Mouse (Mus musculus) heart, embryonic 14.5 days (tissue): ENCODE data around the gene Eps8. TPM values are rescaled to one million over a fixed set of nuclear protein-coding genes. Genes with fewer than 3 reads are reported as not detected.

Experiments
- ATAC-seq: fragments of 200-750 bp; cut with Nextera tagmentation; 2 replicates; pipeline ENCODE4 v1.8.0; 2017; ENCODE audit warnings: low read depth, moderate TSS enrichment; ENCODE audit not compliant: insufficient number of reproducible peaks, insufficient read depth, low FRiP score
- H3K27ac ChIP-seq, 2 experiments: fragments of 200-500 bp in 1 of 2; fragments of 300-500 bp in 1 of 2; sonication (generic) in 1 of 2; replicated peaks in 1 of 2; 2 replicates each; pipeline ENCODE4 v1.5.1; 2012 to 2014; ENCODE audit warnings: low read depth in 2 of 2, low read length in 2 of 2, control low read depth in 1 of 2, mild to moderate bottlenecking in 1 of 2, mixed read lengths in 1 of 2; ENCODE audit not compliant: control insufficient read depth in 1 of 2, insufficient read depth in 1 of 2
- H3K27me3 ChIP-seq: fragments of 300-500 bp; sonication (generic); 2 replicates; pipeline ENCODE4 v1.6.1; 2014; ENCODE audit warnings: mild to moderate bottlenecking, low read length, control low read depth; ENCODE audit not compliant: control insufficient read depth, insufficient read depth
- H3K36me3 ChIP-seq: fragments of 300-500 bp; sonication (generic); 2 replicates; pipeline ENCODE4 v1.6.1; 2014; ENCODE audit warnings: mild to moderate bottlenecking, control low read depth, low read length, mixed read lengths; ENCODE audit not compliant: control insufficient read depth, insufficient read depth
- H3K4me1 ChIP-seq, 2 experiments: fragments of 200-500 bp in 1 of 2; fragments of 300-500 bp in 1 of 2; sonication (generic) in 1 of 2; 2 replicates each; pipeline ENCODE4 v1.6.1; 2012 to 2014; ENCODE audit warnings: low read length in 2 of 2, control low read depth in 1 of 2, mixed read lengths in 1 of 2; ENCODE audit not compliant: control insufficient read depth in 2 of 2, insufficient read depth in 2 of 2
- H3K4me2 ChIP-seq: fragments of 300-500 bp; sonication (generic); 2 replicates; pipeline ENCODE4 v1.6.1; 2014; ENCODE audit warnings: mild to moderate bottlenecking, low read length
- H3K4me3 ChIP-seq, 2 experiments: fragments of 200-500 bp in 1 of 2; fragments of 300-500 bp in 1 of 2; sonication (generic) in 1 of 2; 2 replicates each; pipeline ENCODE4 v1.5.1; 2012 to 2014; ENCODE audit warnings: low read length in 2 of 2, mild to moderate bottlenecking in 2 of 2, control low read depth in 1 of 2, low read depth in 1 of 2, moderate library complexity in 1 of 2; ENCODE audit not compliant: control insufficient read depth in 1 of 2, insufficient read depth in 1 of 2
- H3K9ac ChIP-seq: fragments of 300-500 bp; sonication (generic); 2 replicates; pipeline ENCODE4 v1.6.1; 2014; ENCODE audit warnings: mild to moderate bottlenecking, low read length
- H3K9me3 ChIP-seq: fragments of 300-500 bp; sonication (generic); 2 replicates; pipeline ENCODE4 v1.6.1; 2016; ENCODE audit warnings: low read length, control low read depth; ENCODE audit not compliant: control insufficient read depth
- WGBS: fragments of 180-500 bp; shearing (Covaris S2); extraction: QIAGEN DNeasy Blood & Tissue Kit; methylation state at CpG from one replicate; pipeline ENCODE4 v1.1.7; 2014; 5-methylcytosine and 5-hydroxymethylcytosine counted together
- polyA plus RNA-seq: library from polyadenylated mRNA; unstranded; fragments of >200 nt; fragmentation: Nextera tagmentation; extraction: Ambion mirVana; gene quantifications from 2 replicates; pipeline ENCODE4 v1.2.1, GENCODE M21; 2014

The Eps8 gene
- polyA plus RNA-seq, 1 experiment from 2014 or later: 33.1 TPM

GRCm38 (mm10) chr6:137512753-137513152 is 141.9 kb downstream of the Eps8 start:
- peaks cover 24% of the 10 kb centered on the region for H3K36me3 ChIP-seq
- ATAC-seq: peak; percentile 79
- WGBS: 34% methylated on average over 5 of the region's 5 CpGs
- no peak overlapping the region for H3K4me2 ChIP-seq
- H3K4me1 ChIP-seq: peaks cover 0 to 4% of the 10 kb centered on the region in 2 experiments; a peak in 1 of 4 replicates
- no peak overlapping the region for H3K9ac ChIP-seq
- no peaks in the 10 kb centered on the region for H3K27me3 ChIP-seq
- H3K27ac ChIP-seq: peak overlapping the region; percentile 37 to 45; a peak in 1 of 4 replicates
- no peaks in the 10 kb centered on the region for H3K9me3 ChIP-seq
- no peak overlapping the region for H3K4me3 ChIP-seq

DNA sequence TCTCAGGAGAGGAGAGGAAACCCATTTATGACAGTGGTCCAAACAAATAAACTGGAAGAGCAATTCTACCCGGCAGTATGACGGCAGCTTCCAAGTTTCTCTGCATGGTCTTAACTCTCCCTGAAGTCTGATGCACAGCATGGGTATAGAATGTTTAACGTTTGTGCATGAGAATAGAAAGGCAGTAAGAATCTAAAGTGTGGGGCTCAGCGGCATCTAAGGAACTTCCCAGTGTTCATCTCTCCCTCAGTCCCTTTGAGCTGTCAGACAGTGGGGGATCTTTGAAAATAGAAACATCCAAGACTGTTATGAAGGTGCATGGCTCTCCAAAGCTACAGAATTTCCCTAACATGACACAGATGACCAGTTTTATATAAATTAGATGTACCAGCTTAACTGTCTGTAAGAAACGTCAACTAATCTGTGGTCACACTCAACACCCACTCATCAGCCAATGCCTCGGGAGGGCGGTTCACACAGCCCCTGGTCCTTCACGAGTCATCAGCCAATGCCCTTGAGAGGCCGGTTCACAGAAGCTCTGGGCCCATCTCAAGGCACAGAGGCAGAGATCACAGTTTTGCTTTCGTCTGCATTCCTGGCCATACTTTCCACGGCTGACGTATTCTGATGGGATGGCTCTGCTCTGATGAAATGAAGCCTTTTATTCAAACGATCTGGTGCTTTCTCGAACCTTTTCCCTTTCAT is 145.2 kb downstream of the Eps8 start:
- ATAC-seq: no peak

DNA sequence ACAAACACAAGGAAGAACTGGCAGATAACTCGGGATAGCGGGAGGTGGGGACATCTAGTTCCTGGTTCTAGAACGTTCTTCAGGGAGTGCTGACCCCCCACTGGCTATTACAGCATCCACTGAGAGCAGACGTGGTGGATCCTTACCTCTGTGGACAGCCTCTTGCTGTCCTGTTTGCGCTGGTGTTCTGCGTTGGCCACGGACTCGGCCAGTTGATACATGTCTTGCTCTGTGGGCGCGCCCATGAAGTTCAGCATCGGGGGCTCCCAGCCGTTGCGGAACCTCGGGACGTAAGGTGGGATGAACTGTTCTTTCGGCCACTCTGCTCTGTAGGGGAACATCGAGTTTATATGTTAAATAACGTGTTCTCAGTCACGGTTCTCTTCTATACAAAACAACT is 145.7 kb downstream of the Eps8 start:
- Histone ChIP-seq H3K27me3 (no peaks in the 10 kb centered on the region), H3K4me1 (peaks cover 4% of the 10 kb centered on the region in 2 experiments; a peak in 3 of 4 replicates), H3K9me3 (no peaks in the 10 kb centered on the region), H3K36me3 (peaks cover 27% of the 10 kb centered on the region), H3K27ac (no peak overlapping the region), H3K4me2 (no peak overlapping the region), H3K9ac (no peak overlapping the region), H3K4me3 (no peak overlapping the region)
- no peak for ATAC-seq
- WGBS: 97% methylated on average over 19 of the region's 19 CpGs

More for the DNA sequence above, 145.2 kb downstream of the Eps8 start:
- peaks cover 29% of the 10 kb centered on the region for H3K36me3 ChIP-seq
- H3K9me3 ChIP-seq: no peaks in the 10 kb centered on the region
- H3K9ac ChIP-seq: no peak overlapping the region
- H3K4me2 ChIP-seq: peak overlapping the region; percentile 6; the same call in 1 of the 2 replicates
- 48% methylated on average over 14 of the region's 14 CpGs for WGBS
- H3K4me1 ChIP-seq: peaks cover 4% of the 10 kb centered on the region in 2 experiments; a peak in 3 of 4 replicates
- H3K27me3 ChIP-seq: no peaks in the 10 kb centered on the region
- H3K27ac ChIP-seq: no peak overlapping the region
- no peak overlapping the region for H3K4me3 ChIP-seq

DNA sequence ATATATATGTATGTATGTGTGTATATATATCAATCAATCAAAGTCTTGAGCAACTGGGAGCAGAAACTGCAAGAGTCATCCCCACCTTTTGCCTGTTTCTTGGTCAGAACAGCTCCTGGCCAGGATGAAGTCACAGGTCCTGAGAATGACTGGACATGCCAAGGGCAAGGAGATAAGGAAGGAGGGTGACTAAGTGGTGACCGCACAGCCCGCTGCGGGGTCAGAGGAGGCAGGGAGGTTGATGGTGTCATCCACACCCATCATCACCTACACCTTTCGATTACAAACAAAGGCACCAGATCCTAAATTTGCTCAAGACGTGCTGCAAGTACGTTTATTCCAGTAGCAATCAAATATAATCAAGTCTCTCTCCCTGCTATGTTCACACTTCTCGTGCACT is 148.1 kb downstream of the Eps8 start:
- no peak for ATAC-seq
- no peaks in the 10 kb centered on the region for H3K27me3 ChIP-seq
- no peak overlapping the region for H3K9ac ChIP-seq
- no peaks in the 10 kb centered on the region for H3K9me3 ChIP-seq
- no peak overlapping the region for H3K4me3 ChIP-seq
- peaks cover 22% of the 10 kb centered on the region for H3K36me3 ChIP-seq
- H3K27ac ChIP-seq: no peak overlapping the region
- no peak overlapping the region for H3K4me2 ChIP-seq
- WGBS: 54% methylated on average over 7 of the region's 7 CpGs
- H3K4me1 ChIP-seq: peaks cover 0 to 4% of the 10 kb centered on the region in 2 experiments; a peak in 2 of 4 replicates

GRCm38 (mm10) chr6:137505555-137506227 is 149.0 kb downstream of the Eps8 start:
- Histone ChIP-seq H3K36me3 (peaks cover 22% of the 10 kb centered on the region), H3K27me3 (no peaks in the 10 kb centered on the region), H3K9ac (no peak overlapping the region), H3K4me3 (no peak overlapping the region), H3K9me3 (no peaks in the 10 kb centered on the region), H3K27ac (no peak overlapping the region), H3K4me2 (no peak overlapping the region), H3K4me1 (peaks cover 0 to 4% of the 10 kb centered on the region in 2 experiments; a peak in 2 of 4 replicates)
- ATAC-seq: no peak
- WGBS: 68% methylated on average over 3 of the region's 3 CpGs

- H3K4me1 ChIP-seq: peaks cover 0 to 4% of the 10 kb centered on the region in 2 experiments; a peak in 2 of 4 replicates
- WGBS: 56% methylated on average over 1 of the region's 1 CpGs
- no peak overlapping the region for H3K9ac ChIP-seq
- H3K9me3 ChIP-seq: no peaks in the 10 kb centered on the region
- no peak for ATAC-seq
- H3K27me3 ChIP-seq: no peaks in the 10 kb centered on the region
- no peak overlapping the region for H3K4me3 ChIP-seq
- H3K27ac ChIP-seq: no peak overlapping the region
- peaks cover 19% of the 10 kb centered on the region for H3K36me3 ChIP-seq
- no peak overlapping the region for H3K4me2 ChIP-seq
Observed at GRCm38 (mm10) chr6:137504052-137504451, 150.6 kb downstream of the Eps8 start.

DNA sequence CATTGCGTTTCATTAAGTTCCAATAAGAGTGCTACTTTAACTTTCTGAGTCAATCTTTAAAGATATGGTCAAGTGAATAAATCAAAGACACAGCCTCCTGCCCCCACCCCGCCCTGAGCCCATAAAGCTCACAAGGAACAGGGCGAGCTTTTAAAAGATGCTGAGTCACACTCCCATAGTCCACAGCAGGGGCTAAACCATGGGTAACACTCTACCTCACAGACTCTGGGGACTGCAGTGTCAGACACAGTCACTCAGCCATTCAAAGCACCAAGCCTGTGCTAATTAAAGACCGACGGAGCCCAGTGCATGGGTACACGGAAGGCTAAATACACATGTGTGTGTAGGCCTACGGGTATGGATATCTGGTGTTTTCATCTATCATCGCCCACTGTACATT is 151.2 kb downstream of the Eps8 start:
- H3K36me3 ChIP-seq: peaks cover 15% of the 10 kb centered on the region; the same call in 1 of the 2 replicates
- 81% methylated on average over 8 of the region's 8 CpGs for WGBS
- no peaks in the 10 kb centered on the region for H3K27me3 ChIP-seq
- H3K4me1 ChIP-seq: peaks cover 0 to 4% of the 10 kb centered on the region in 2 experiments; a peak in 2 of 4 replicates
- no peak overlapping the region for H3K4me2 ChIP-seq
- no peaks in the 10 kb centered on the region for H3K9me3 ChIP-seq
- no peak overlapping the region for H3K9ac ChIP-seq
- ATAC-seq: no peak
- no peak overlapping the region for H3K4me3 ChIP-seq
- no peak overlapping the region for H3K27ac ChIP-seq
